Mouse (Mus musculus) stomach, postnatal 0 days (tissue): Measurements from ENCODE around the gene Map1b. TPM values are rescaled to one million over a fixed set of nuclear protein-coding genes. Genes with fewer than 3 reads are reported as not detected.

Source experiments
- ATAC-seq: fragments of 200-750 bp; cut with Nextera tagmentation; 2 replicates; pipeline ENCODE4 v1.8.0; 2017; ENCODE audit not compliant: low FRiP score, low TSS enrichment
- DNase-seq: peaks from one replicate; pipeline ENCODE4 v3.0.0-alpha.2; 2016; ENCODE audit warnings: low spot score
- H3K27ac ChIP-seq: fragments of 300-500 bp; sonication (generic); replicated peaks from 2 replicates; pipeline ENCODE4 v1.5.1; 2014; ENCODE audit warnings: mild to moderate bottlenecking, control low read depth
- H3K27me3 ChIP-seq: fragments of 300-500 bp; sonication (generic); 2 replicates; pipeline ENCODE4 v1.6.1; 2014; ENCODE audit warnings: low read length; ENCODE audit not compliant: control insufficient read depth, insufficient read depth
- H3K36me3 ChIP-seq: fragments of 300-500 bp; sonication (generic); 2 replicates; pipeline ENCODE4 v1.6.1; 2014; ENCODE audit warnings: low read length, mixed read lengths; ENCODE audit not compliant: control insufficient read depth, insufficient read depth
- H3K4me1 ChIP-seq: fragments of 300-500 bp; sonication (generic); replicated peaks from 2 replicates; pipeline ENCODE4 v1.6.1; 2014; ENCODE audit warnings: antibody characterized with exemption; ENCODE audit not compliant: control insufficient read depth, insufficient read depth
- H3K4me2 ChIP-seq: fragments of 300-500 bp; sonication (generic); replicated peaks from 2 replicates; pipeline ENCODE4 v1.6.1; 2014; ENCODE audit warnings: low read depth, mild to moderate bottlenecking, control low read depth, moderate library complexity
- H3K4me3 ChIP-seq: fragments of 300-500 bp; sonication (generic); 2 replicates; pipeline ENCODE4 v1.5.1; 2014; ENCODE audit warnings: low read depth, low read length, control low read depth
- H3K9ac ChIP-seq: fragments of 300-500 bp; sonication (generic); 2 replicates; pipeline ENCODE4 v1.6.1; 2014; ENCODE audit warnings: mild to moderate bottlenecking, low read length, control low read depth, mixed read lengths
- H3K9me3 ChIP-seq: fragments of 300-500 bp; sonication (generic); 2 replicates; pipeline ENCODE4 v1.6.1; 2016; ENCODE audit warnings: low read length; ENCODE audit not compliant: control insufficient read depth
- CTCF ChIP-seq: IDR thresholded peaks from 2 replicates; pipeline ENCODE4 v1.5.1; 2016; ENCODE audit warnings: antibody characterized with exemption, low read depth, mild to moderate bottlenecking, moderate library complexity
- EP300 ChIP-seq: optimal IDR thresholded peaks from 2 replicates; pipeline ENCODE3; 2016; ENCODE audit warnings: antibody characterized with exemption
- WGBS: fragments of 180-500 bp; shearing (Covaris S2); extraction: QIAGEN DNeasy Blood & Tissue Kit; methylation state at CpG from one replicate; pipeline ENCODE4 v1.1.7; 2014; 5-methylcytosine and 5-hydroxymethylcytosine counted together
- polyA plus RNA-seq: library from polyadenylated mRNA; unstranded; fragments of >200 nt; fragmentation: Nextera tagmentation; extraction: Ambion mirVana; gene quantifications from 2 replicates; pipeline ENCODE4 v1.2.1, GENCODE M21; 2015

Gene Map1b
- polyA plus RNA-seq, 1 experiment from 2014 or later = 63.8 TPM

GRCm38 (mm10) chr13:99550679-99551369 is 34.5 kb upstream of the Map1b start:
- no peak overlapping the region for H3K4me2 ChIP-seq
- 68% methylated on average over 12 of the region's 12 CpGs for WGBS
- no peak for DNase-seq

GRCm38 (mm10) chr13:99550060-99550459 is 33.7 kb upstream of the Map1b start:
- H3K27ac ChIP-seq = no peak overlapping the region
- H3K4me3 ChIP-seq = no peak overlapping the region
- DNase-seq = no peak
- WGBS = 80% methylated on average over 4 of the region's 4 CpGs
- H3K9ac ChIP-seq = no peak overlapping the region
- H3K9me3 ChIP-seq = no peaks in the 10 kb centered on the region
- no peak overlapping the region for H3K4me2 ChIP-seq
- no peaks in the 10 kb centered on the region for H3K4me1 ChIP-seq
- TF ChIP-seq CTCF (no peak), EP300 (no peak)
- no peaks in the 10 kb centered on the region for H3K27me3 ChIP-seq
- no peaks in the 10 kb centered on the region for H3K36me3 ChIP-seq
- ATAC-seq = no peak

More at GRCm38 (mm10) chr13:99550679-99551369, 34.5 kb upstream of the Map1b start:
- no peak for TF ChIP-seq CTCF
- no peak for TF ChIP-seq EP300
- Histone ChIP-seq H3K9me3 (no peaks in the 10 kb centered on the region), H3K27me3 (no peaks in the 10 kb centered on the region), H3K4me3 (no peak overlapping the region), H3K27ac (no peak overlapping the region), H3K4me1 (no peaks in the 10 kb centered on the region), H3K36me3 (no peaks in the 10 kb centered on the region), H3K9ac (no peak overlapping the region)
- ATAC-seq = no peak

GRCm38 (mm10) chr13:99549584-99549983 is 33.2 kb upstream of the Map1b start:
- no peak for ATAC-seq
- H3K4me2 ChIP-seq = no peak overlapping the region
- no peaks in the 10 kb centered on the region for H3K27me3 ChIP-seq
- no peak overlapping the region for H3K9ac ChIP-seq
- no peak for DNase-seq
- no peaks in the 10 kb centered on the region for H3K9me3 ChIP-seq
- H3K4me1 ChIP-seq = no peaks in the 10 kb centered on the region
- WGBS = 32% methylated on average over 9 of the region's 9 CpGs
- H3K4me3 ChIP-seq = no peak overlapping the region
- no peaks in the 10 kb centered on the region for H3K36me3 ChIP-seq
- H3K27ac ChIP-seq = no peak overlapping the region
- TF ChIP-seq EP300 (no peak), CTCF (no peak)

GRCm38 (mm10) chr13:99546832-99547231 is 30.5 kb upstream of the Map1b start:
- WGBS = 70% methylated on average over 5 of the region's 5 CpGs
- TF ChIP-seq EP300 (no peak), CTCF (no peak)
- ATAC-seq = no peak

GRCm38 (mm10) chr13:99545201-99545600 is 28.9 kb upstream of the Map1b start:
- no peaks in the 10 kb centered on the region for H3K4me1 ChIP-seq
- H3K27me3 ChIP-seq = no peaks in the 10 kb centered on the region
- no peak overlapping the region for H3K4me2 ChIP-seq
- H3K9me3 ChIP-seq = no peaks in the 10 kb centered on the region
- ATAC-seq (no peak), DNase-seq (no peak)
- H3K36me3 ChIP-seq = no peaks in the 10 kb centered on the region
- no peak for TF ChIP-seq EP300
- no peak for TF ChIP-seq CTCF
- H3K9ac ChIP-seq = no peak overlapping the region
- no peak overlapping the region for H3K4me3 ChIP-seq
- WGBS = 60% methylated on average over 6 of the region's 6 CpGs
- H3K27ac ChIP-seq = no peak overlapping the region

More at GRCm38 (mm10) chr13:99546832-99547231, 30.5 kb upstream of the Map1b start:
- H3K4me2 ChIP-seq = no peak overlapping the region
- H3K4me3 ChIP-seq = no peak overlapping the region
- no peaks in the 10 kb centered on the region for H3K27me3 ChIP-seq
- no peak overlapping the region for H3K9ac ChIP-seq
- H3K27ac ChIP-seq = no peak overlapping the region
- H3K4me1 ChIP-seq = no peaks in the 10 kb centered on the region
- no peaks in the 10 kb centered on the region for H3K9me3 ChIP-seq
- H3K36me3 ChIP-seq = no peaks in the 10 kb centered on the region
- DNase-seq = no peak

- DNase-seq (no peak), ATAC-seq (no peak)
- H3K36me3 ChIP-seq = no peaks in the 10 kb centered on the region
- H3K4me3 ChIP-seq = no peak overlapping the region
- 30% methylated on average over 21 of the region's 21 CpGs for whole genome bisulfite sequencing
- no peak for TF ChIP-seq CTCF
- H3K27me3 ChIP-seq = no peaks in the 10 kb centered on the region
- no peak overlapping the region for H3K9ac ChIP-seq
- H3K9me3 ChIP-seq = no peaks in the 10 kb centered on the region
- H3K4me1 ChIP-seq = no peaks in the 10 kb centered on the region
- no peak overlapping the region for H3K27ac ChIP-seq
- H3K4me2 ChIP-seq = no peak overlapping the region
Measured at GRCm38 (mm10) chr13:99541429-99542267, 25.3 kb upstream of the Map1b start.
